Mouse (Mus musculus) layer of hippocampus, adult 9-10 months (tissue): ENCODE results near the gene 2210016F16Rik.
"Not testable (repeated sequence)": the region's sequence is repeated elsewhere in the genome, so short reads cannot be mapped to it uniquely, and the experiment has no call there.

ENCODE experiments used
- DNase-seq: peaks from one replicate; pipeline ENCODE4 v3.0.0; 2022; ENCODE audit warnings: low spot score

The 2210016F16Rik gene

GRCm38 (mm10) chr13:58372278-58373152, 12.5 kb downstream of the 2210016F16Rik start:
- DNase-seq: no peak

GRCm38 (mm10) chr13:58368835-58369234, 16.2 kb downstream of the 2210016F16Rik start:
- DNase-seq: no peak

- DNase-seq: no peak
Measured at GRCm38 (mm10) chr13:58367641-58368040, 17.4 kb downstream of the 2210016F16Rik start.

- DNase-seq: no peak
Measured at GRCm38 (mm10) chr13:58366373-58366772, 18.7 kb downstream of the 2210016F16Rik start.

- not testable (repeated sequence) for DNase-seq
Measured at GRCm38 (mm10) chr13:58365179-58365578, 19.8 kb downstream of the 2210016F16Rik start.

GRCm38 (mm10) chr13:58364353-58365175, 20.5 kb downstream of the 2210016F16Rik start:
- DNase-seq: no peak

GRCm38 (mm10) chr13:58359304-58359653, 25.7 kb downstream of the 2210016F16Rik start:
- no peak for DNase-seq

- no peak for DNase-seq
Measured at GRCm38 (mm10) chr13:58358629-58359303, 26.3 kb downstream of the 2210016F16Rik start, which contains the start of gene Kif27. Gene Kif27, minus strand, starts transcription at chr13:58359122.

GRCm38 (mm10) chr13:58352996-58353395, 32.0 kb downstream of the 2210016F16Rik start:
- DNase-seq: no peak

GRCm38 (mm10) chr13:58350606-58351005, 34.4 kb downstream of the 2210016F16Rik start:
- DNase-seq: no peak

GRCm38 (mm10) chr13:58344505-58344904, 40.5 kb downstream of the 2210016F16Rik start:
- no peak for DNase-seq

- no peak for DNase-seq
Measured at GRCm38 (mm10) chr13:58337456-58337855, 47.6 kb downstream of the 2210016F16Rik start.

GRCm38 (mm10) chr13:58334116-58334515, 50.9 kb downstream of the 2210016F16Rik start:
- DNase-seq: no peak
